Mouse (Mus musculus) forebrain, embryonic 16.5 days (tissue): ENCODE measurements around the gene Igfbp7. TPM values are rescaled to one million over a fixed set of nuclear protein-coding genes. Genes with fewer than 3 reads are reported as not detected.

Source experiments
- ATAC-seq: fragments of 200-750 bp; cut with Nextera tagmentation; 2 replicates; pipeline ENCODE4 v1.8.0; 2017; ENCODE audit warnings: mild to moderate bottlenecking, moderate library complexity
- H3K27ac ChIP-seq: fragments of 300-500 bp; sonication (generic); 2 replicates; pipeline ENCODE4 v1.5.1; 2014; ENCODE audit warnings: low read length, control low read depth
- H3K27me3 ChIP-seq: fragments of 300-500 bp; sonication (generic); replicated peaks from 2 replicates; pipeline ENCODE4 v1.6.1; 2014; ENCODE audit warnings: low read length; ENCODE audit not compliant: control insufficient read depth, insufficient read depth
- H3K36me3 ChIP-seq: fragments of 300-500 bp; sonication (generic); 2 replicates; pipeline ENCODE4 v1.6.1; 2014; ENCODE audit not compliant: control insufficient read depth, insufficient read depth
- H3K4me1 ChIP-seq: fragments of 300-500 bp; sonication (generic); replicated peaks from 2 replicates; pipeline ENCODE4 v1.6.1; 2014; ENCODE audit warnings: low read length; ENCODE audit not compliant: control insufficient read depth, insufficient read depth
- H3K4me2 ChIP-seq: fragments of 300-500 bp; sonication (generic); 2 replicates; pipeline ENCODE4 v1.6.1; 2014; ENCODE audit warnings: mild to moderate bottlenecking, low read length, control low read depth
- H3K4me3 ChIP-seq: fragments of 300-500 bp; sonication (generic); replicated peaks from 2 replicates; pipeline ENCODE4 v1.5.1; 2014; ENCODE audit warnings: mild to moderate bottlenecking, low read length, control low read depth
- H3K9ac ChIP-seq: fragments of 300-500 bp; sonication (generic); replicated peaks from 2 replicates; pipeline ENCODE4 v1.6.1; 2014; ENCODE audit warnings: low read depth, low read length, control low read depth
- H3K9me3 ChIP-seq: fragments of 300-500 bp; sonication (generic); 2 replicates; pipeline ENCODE4 v1.6.1; 2016; ENCODE audit warnings: low read length; ENCODE audit not compliant: control insufficient read depth
- WGBS: fragments of 180-500 bp; shearing (Covaris S2); extraction: QIAGEN DNeasy Blood & Tissue Kit; methylation state at CpG from one replicate; pipeline ENCODE4 v1.1.7; 2014; 5-methylcytosine and 5-hydroxymethylcytosine counted together
- polyA plus RNA-seq: library from polyadenylated mRNA; unstranded; fragments of >200 nt; fragmentation: Nextera tagmentation; extraction: Ambion mirVana; gene quantifications from 2 replicates; pipeline ENCODE4 v1.2.1, GENCODE M21; 2015

Igfbp7 gene
- polyA plus RNA-seq, 1 experiment from 2014 or later = 55.8 TPM

- no peak for ATAC-seq
- H3K27ac ChIP-seq = no peak overlapping the region
- no peak overlapping the region for H3K4me2 ChIP-seq
- WGBS = 91% methylated on average over 5 of the region's 5 CpGs
- H3K27me3 ChIP-seq = no peaks in the 10 kb centered on the region
- no peaks in the 10 kb centered on the region for H3K36me3 ChIP-seq
- H3K9ac ChIP-seq = no peak overlapping the region
- H3K9me3 ChIP-seq = no peaks in the 10 kb centered on the region
- no peaks in the 10 kb centered on the region for H3K4me1 ChIP-seq
- no peak overlapping the region for H3K4me3 ChIP-seq
Observed at GRCm38 (mm10) chr5:77385221-77385620, 22.6 kb downstream of the Igfbp7 start.

DNA sequence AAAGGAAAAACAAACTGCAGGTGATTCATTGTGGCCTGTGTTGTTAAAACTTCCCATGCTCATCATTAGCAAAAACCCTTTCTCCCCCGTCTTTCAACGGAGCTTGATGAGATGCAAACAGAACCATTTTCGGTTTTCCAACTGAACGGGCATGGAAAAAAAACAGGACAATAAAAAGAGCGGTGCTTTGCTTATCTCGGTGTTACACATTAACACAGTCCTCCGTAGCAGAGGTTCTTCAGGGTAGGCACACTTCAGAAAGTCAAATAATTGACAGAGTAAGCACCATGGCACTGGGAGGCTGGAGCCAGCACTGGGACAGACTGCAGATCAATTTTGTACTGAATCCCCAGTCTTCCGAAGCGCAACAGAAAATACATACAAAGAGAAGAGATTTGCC, 23.1 kb downstream of the Igfbp7 start:
- 63% methylated on average over 9 of the region's 9 CpGs for WGBS
- H3K9me3 ChIP-seq = no peaks in the 10 kb centered on the region

DNA sequence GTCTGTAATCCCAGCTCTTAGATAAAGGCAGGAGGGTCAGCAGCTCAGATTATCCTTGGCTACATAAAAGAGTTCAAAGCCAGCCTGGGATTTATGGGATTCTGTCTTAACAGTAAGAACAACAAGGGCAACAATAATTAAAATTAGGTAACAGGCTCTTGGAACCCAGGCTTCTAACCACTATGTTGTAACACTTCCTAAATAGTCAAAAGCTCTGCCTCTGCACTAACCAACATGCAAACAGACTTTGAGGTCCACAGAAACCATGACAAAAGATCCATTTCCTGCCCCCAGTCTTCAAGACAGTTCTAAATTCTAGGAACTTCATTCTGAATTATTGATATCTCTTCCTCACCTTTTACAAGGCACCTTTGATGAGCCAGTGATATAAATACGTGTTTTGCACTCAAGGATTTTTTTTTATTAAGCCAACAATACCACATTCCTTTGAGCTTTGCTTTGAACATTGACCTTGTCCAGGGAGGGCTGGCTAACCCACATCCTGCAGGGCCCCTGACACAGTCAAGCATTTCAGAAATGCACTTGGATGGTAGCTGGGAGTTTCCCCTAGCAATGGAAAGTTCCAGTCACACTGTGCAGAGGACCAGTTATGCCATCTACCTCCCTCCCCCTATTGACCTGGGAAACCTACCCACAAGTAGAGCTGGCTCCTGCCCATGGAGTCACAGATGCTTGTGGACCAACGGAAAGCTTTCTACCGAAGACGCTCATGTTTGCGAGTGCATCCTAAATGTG, 23.9 kb downstream of the Igfbp7 start:
- H3K36me3 ChIP-seq = no peaks in the 10 kb centered on the region
- H3K4me2 ChIP-seq = no peak overlapping the region
- H3K4me3 ChIP-seq = no peak overlapping the region
- no peak for ATAC-seq
- H3K27me3 ChIP-seq = no peaks in the 10 kb centered on the region
- WGBS = 94% methylated on average over 5 of the region's 5 CpGs
- no peaks in the 10 kb centered on the region for H3K9me3 ChIP-seq
- no peaks in the 10 kb centered on the region for H3K4me1 ChIP-seq
- H3K27ac ChIP-seq = no peak overlapping the region
- H3K9ac ChIP-seq = no peak overlapping the region

More for the DNA sequence above, 23.1 kb downstream of the Igfbp7 start:
- H3K4me2 ChIP-seq = no peak overlapping the region
- no peak overlapping the region for H3K9ac ChIP-seq
- H3K27me3 ChIP-seq = no peaks in the 10 kb centered on the region
- no peak for ATAC-seq
- H3K4me1 ChIP-seq = no peaks in the 10 kb centered on the region
- H3K4me3 ChIP-seq = no peak overlapping the region
- H3K27ac ChIP-seq = no peak overlapping the region
- no peaks in the 10 kb centered on the region for H3K36me3 ChIP-seq

GRCm38 (mm10) chr5:77381686-77382085, 26.2 kb downstream of the Igfbp7 start:
- no peak overlapping the region for H3K27ac ChIP-seq
- 59% methylated on average over 5 of the region's 5 CpGs for WGBS
- no peaks in the 10 kb centered on the region for H3K9me3 ChIP-seq
- no peak for ATAC-seq
- no peak overlapping the region for H3K9ac ChIP-seq
- H3K4me1 ChIP-seq = no peaks in the 10 kb centered on the region
- no peaks in the 10 kb centered on the region for H3K27me3 ChIP-seq
- H3K4me2 ChIP-seq = no peak overlapping the region
- H3K4me3 ChIP-seq = no peak overlapping the region
- no peaks in the 10 kb centered on the region for H3K36me3 ChIP-seq

- WGBS = 96% methylated on average over 7 of the region's 7 CpGs
Observed at GRCm38 (mm10) chr5:77381283-77381682, 26.6 kb downstream of the Igfbp7 start.

GRCm38 (mm10) chr5:77380321-77380901, 27.4 kb downstream of the Igfbp7 start:
- H3K9me3 ChIP-seq = no peaks in the 10 kb centered on the region
- H3K4me3 ChIP-seq = no peak overlapping the region
- 85% methylated on average over 17 of the region's 17 CpGs for WGBS
- no peaks in the 10 kb centered on the region for H3K4me1 ChIP-seq
- H3K27me3 ChIP-seq = no peaks in the 10 kb centered on the region
- H3K4me2 ChIP-seq = no peak overlapping the region
- H3K27ac ChIP-seq = no peak overlapping the region
- no peaks in the 10 kb centered on the region for H3K36me3 ChIP-seq
- ATAC-seq = no peak
- no peak overlapping the region for H3K9ac ChIP-seq

More at GRCm38 (mm10) chr5:77381283-77381682, 26.6 kb downstream of the Igfbp7 start:
- no peak for ATAC-seq
- no peaks in the 10 kb centered on the region for H3K27me3 ChIP-seq
- no peaks in the 10 kb centered on the region for H3K9me3 ChIP-seq
- H3K9ac ChIP-seq = no peak overlapping the region
- no peaks in the 10 kb centered on the region for H3K36me3 ChIP-seq
- no peak overlapping the region for H3K4me2 ChIP-seq
- H3K27ac ChIP-seq = no peak overlapping the region
- H3K4me3 ChIP-seq = no peak overlapping the region
- H3K4me1 ChIP-seq = no peaks in the 10 kb centered on the region

GRCm38 (mm10) chr5:77379434-77380135, 28.3 kb downstream of the Igfbp7 start:
- Histone ChIP-seq H3K36me3 (no peaks in the 10 kb centered on the region), H3K4me3 (no peak overlapping the region), H3K27ac (no peak overlapping the region), H3K27me3 (no peaks in the 10 kb centered on the region), H3K9ac (no peak overlapping the region), H3K9me3 (no peaks in the 10 kb centered on the region), H3K4me1 (no peaks in the 10 kb centered on the region), H3K4me2 (no peak overlapping the region)
- ATAC-seq = no peak
- WGBS = 88% methylated on average over 14 of the region's 14 CpGs

DNA sequence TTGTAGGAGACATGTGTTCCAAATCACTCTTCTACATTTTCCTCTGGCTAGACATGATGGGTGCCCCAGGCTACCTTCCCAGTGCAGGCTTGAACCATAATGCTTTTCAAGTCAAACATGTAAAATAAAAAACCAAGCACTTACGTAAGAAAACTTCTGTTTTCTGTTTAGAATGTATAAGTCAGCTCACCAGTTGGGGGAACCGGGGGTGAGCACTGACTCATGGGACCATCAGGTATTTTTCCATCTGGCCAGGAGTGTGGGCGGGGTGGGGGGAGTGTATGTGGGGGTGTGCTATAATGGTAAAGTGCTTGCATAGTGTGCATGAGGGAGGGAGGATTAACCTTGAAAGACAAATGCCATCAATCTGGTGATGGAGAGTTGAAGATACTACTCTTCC, 29.8 kb downstream of the Igfbp7 start:
- H3K9ac ChIP-seq = no peak overlapping the region
- H3K4me3 ChIP-seq = no peak overlapping the region
- H3K27me3 ChIP-seq = no peaks in the 10 kb centered on the region
- H3K4me2 ChIP-seq = no peak overlapping the region
- WGBS = 94% methylated on average over 3 of the region's 3 CpGs
- no peaks in the 10 kb centered on the region for H3K36me3 ChIP-seq
- no peak overlapping the region for H3K27ac ChIP-seq
- H3K4me1 ChIP-seq = no peaks in the 10 kb centered on the region
- H3K9me3 ChIP-seq = no peaks in the 10 kb centered on the region
- no peak for ATAC-seq

- H3K4me3 ChIP-seq = no peak overlapping the region
- no peak overlapping the region for H3K4me2 ChIP-seq
- 72% methylated on average over 4 of the region's 4 CpGs for WGBS
- ATAC-seq = no peak
- H3K4me1 ChIP-seq = no peaks in the 10 kb centered on the region
- no peak overlapping the region for H3K27ac ChIP-seq
- H3K27me3 ChIP-seq = no peaks in the 10 kb centered on the region
- H3K9ac ChIP-seq = no peak overlapping the region
- H3K9me3 ChIP-seq = no peaks in the 10 kb centered on the region
- no peaks in the 10 kb centered on the region for H3K36me3 ChIP-seq
Observed at GRCm38 (mm10) chr5:77375546-77375945, 32.3 kb downstream of the Igfbp7 start.
